Mouse (Mus musculus) MEL (cell line): Measurements from ENCODE around the gene Uba52. TPM values are rescaled to one million over a fixed set of nuclear protein-coding genes. Genes with fewer than 3 reads are reported as not detected.

Source experiments
- DNase-seq: peaks from one replicate; pipeline ENCODE4 v3.0.0; 2011; ENCODE audit warnings: low read depth, low spot score
- H3K27ac ChIP-seq: 2 replicates; pipeline ENCODE4 v1.5.1; 2012; ENCODE audit warnings: low read depth, mild to moderate bottlenecking, control low read depth, low read length, moderate library complexity; ENCODE audit not compliant: control insufficient read depth
- H3K27me3 ChIP-seq, 2 experiments: fragments of 150-350 bp in 1 of 2; sonication (generic) in 1 of 2; 2 replicates each; pipeline ENCODE4 v1.6.1; 2012; ENCODE audit warnings: low read length in 2 of 2, mild to moderate bottlenecking in 2 of 2, improper control_type of control experiment in 1 of 2, moderate library complexity in 1 of 2; ENCODE audit not compliant: insufficient read depth in 2 of 2, control insufficient read depth in 1 of 2
- H3K36me3 ChIP-seq, 2 experiments: 2 replicates each; pipeline ENCODE4 v1.6.1; 2012 to 2014; ENCODE audit warnings: low read length in 2 of 2, improper control_type of control experiment in 1 of 2, inconsistent platforms in 1 of 2, mild to moderate bottlenecking in 1 of 2; ENCODE audit not compliant: insufficient read depth in 2 of 2, control insufficient read depth in 1 of 2
- H3K4me1 ChIP-seq, 2 experiments: fragments of 150-350 bp in 1 of 2; sonication (generic) in 1 of 2; 2 replicates each; pipeline ENCODE4 v1.6.1; 2012; ENCODE audit warnings: low read length in 2 of 2, improper control_type of control experiment in 1 of 2, mild to moderate bottlenecking in 1 of 2; ENCODE audit not compliant: insufficient read depth in 2 of 2, control insufficient read depth in 1 of 2
- H3K4me3 ChIP-seq, 2 experiments: fragments of 150-350 bp in 1 of 2; sonication (generic) in 1 of 2; 2 replicates each; pipeline ENCODE4 v1.5.1; 2012; ENCODE audit warnings: low read depth in 2 of 2, low read length in 2 of 2, mild to moderate bottlenecking in 2 of 2, moderate library complexity in 2 of 2, control low read depth in 1 of 2, improper control_type of control experiment in 1 of 2; ENCODE audit not compliant: control insufficient read depth in 1 of 2, insufficient read depth in 1 of 2
- H3K79me2 ChIP-seq: 2 replicates; pipeline ENCODE4 v1.6.1; 2012; ENCODE audit warnings: mild to moderate bottlenecking, low read length, moderate library complexity; ENCODE audit not compliant: control insufficient read depth, poor library complexity, insufficient read depth
- H3K9ac ChIP-seq: 2 replicates; pipeline ENCODE4 v1.6.1; 2012; ENCODE audit warnings: low read depth, mild to moderate bottlenecking, control low read depth, low read length, moderate library complexity; ENCODE audit not compliant: control insufficient read depth, poor library complexity, severe bottlenecking
- H3K9me3 ChIP-seq: fragments of 150-350 bp; sonication (generic); replicated peaks from 2 replicates; pipeline ENCODE4 v1.6.1; 2012; ENCODE audit warnings: mild to moderate bottlenecking, low read length, improper control_type of control experiment, moderate library complexity; ENCODE audit not compliant: insufficient read depth
- CHD1 ChIP-seq: IDR thresholded peaks from 2 replicates; pipeline ENCODE4 v1.6.1; 2012; ENCODE audit warnings: low read depth, mild to moderate bottlenecking, inconsistent platforms, low read length, improper control_type of control experiment
- CHD2 ChIP-seq: IDR thresholded peaks from 2 replicates; pipeline ENCODE4 v1.6.1; 2011; ENCODE audit warnings: low read length, improper control_type of control experiment
- CTCF ChIP-seq, 3 experiments: IDR thresholded peaks in 2 of 3; conservative IDR thresholded peaks in 1 of 3; 2 replicates each; pipeline ENCODE4 v1.5.1; 2011 to 2012; ENCODE audit warnings: low read length in 3 of 3, low read depth in 2 of 3, mild to moderate bottlenecking in 2 of 3, improper control_type of control experiment in 1 of 3, inconsistent platforms in 1 of 3, mixed read lengths in 1 of 3, moderate library complexity in 1 of 3; ENCODE audit not compliant: control insufficient read depth in 1 of 3, insufficient read depth in 1 of 3, poor library complexity in 1 of 3, severe bottlenecking in 1 of 3
- ETS1 ChIP-seq: IDR thresholded peaks from 2 replicates; pipeline ENCODE4 v1.6.1; 2012; ENCODE audit warnings: low read depth, mild to moderate bottlenecking, inconsistent platforms, low read length, improper control_type of control experiment, moderate library complexity
- MEF2A ChIP-seq: IDR thresholded peaks from 2 replicates; pipeline ENCODE4 v1.6.1; 2014; ENCODE audit warnings: low read depth, mild to moderate bottlenecking, inconsistent platforms, low read length, improper control_type of control experiment; ENCODE audit not compliant: poor library complexity, insufficient replicate concordance, severe bottlenecking; ENCODE audit errors: extremely low read depth
- MYC ChIP-seq: IDR thresholded peaks from 2 replicates; pipeline ENCODE4 v1.6.1; 2011; ENCODE audit warnings: low read depth, mild to moderate bottlenecking, low read length, improper control_type of control experiment, moderate library complexity
- NELFE ChIP-seq: IDR thresholded peaks from 2 replicates; pipeline ENCODE4 v1.6.1; 2011; ENCODE audit warnings: low read depth, low read length, improper control_type of control experiment
- RAD21 ChIP-seq: IDR thresholded peaks from 2 replicates; pipeline ENCODE4 v1.6.1; 2011; ENCODE audit warnings: mild to moderate bottlenecking, low read depth, low read length, improper control_type of control experiment
- RCOR1 ChIP-seq: IDR thresholded peaks from 2 replicates; pipeline ENCODE4 v1.6.1; 2012; ENCODE audit warnings: low read depth, mild to moderate bottlenecking, inconsistent platforms, low read length, improper control_type of control experiment
- SIN3A ChIP-seq: IDR thresholded peaks from 2 replicates; pipeline ENCODE4 v1.6.1; 2012; ENCODE audit warnings: low read length, improper control_type of control experiment, inconsistent platforms
- SMC3 ChIP-seq: IDR thresholded peaks from 2 replicates; pipeline ENCODE4 v1.6.1; 2011; ENCODE audit warnings: low read depth, low read length, improper control_type of control experiment
- ZC3H11A ChIP-seq: IDR thresholded peaks from 2 replicates; pipeline ENCODE4 v1.6.1; 2012; ENCODE audit warnings: low read depth, mild to moderate bottlenecking, inconsistent platforms, low read length, improper control_type of control experiment
- ZKSCAN1 ChIP-seq: IDR thresholded peaks from 2 replicates; pipeline ENCODE4 v1.6.1; 2012; ENCODE audit warnings: low read depth, mild to moderate bottlenecking, inconsistent platforms, low read length, improper control_type of control experiment, moderate library complexity
- ZNF384 ChIP-seq: IDR thresholded peaks from 2 replicates; pipeline ENCODE4 v1.6.1; 2012; ENCODE audit warnings: low read depth, mild to moderate bottlenecking, inconsistent platforms, low read length, improper control_type of control experiment
- polyA plus RNA-seq, 2 experiments: library from polyadenylated mRNA; stranded (reverse) in 1 of 2; unstranded in 1 of 2; fragments of >175 nt in 1 of 2; fragments of >200 nt in 1 of 2; gene quantifications; 2 replicates each; pipeline versions ENCODE4 v1.2.1 to v1.2.4; 2012; ENCODE audit warnings: low replicate concordance in 2 of 2, low read depth in 1 of 2; ENCODE audit not compliant: insufficient read length in 2 of 2, insufficient read depth in 1 of 2, missing spikeins in 1 of 2
- total RNA-seq: library from RNA; depleted of rRNA; stranded (reverse); fragments of 300-350 nt; gene quantifications from 2 replicates; pipeline ENCODE4 v1.2.3, GENCODE M21; 2012

The Uba52 gene
- total and polyA plus RNA-seq, 3 experiments: 2,814 to 3,633 TPM; not detected in 1

DNA sequence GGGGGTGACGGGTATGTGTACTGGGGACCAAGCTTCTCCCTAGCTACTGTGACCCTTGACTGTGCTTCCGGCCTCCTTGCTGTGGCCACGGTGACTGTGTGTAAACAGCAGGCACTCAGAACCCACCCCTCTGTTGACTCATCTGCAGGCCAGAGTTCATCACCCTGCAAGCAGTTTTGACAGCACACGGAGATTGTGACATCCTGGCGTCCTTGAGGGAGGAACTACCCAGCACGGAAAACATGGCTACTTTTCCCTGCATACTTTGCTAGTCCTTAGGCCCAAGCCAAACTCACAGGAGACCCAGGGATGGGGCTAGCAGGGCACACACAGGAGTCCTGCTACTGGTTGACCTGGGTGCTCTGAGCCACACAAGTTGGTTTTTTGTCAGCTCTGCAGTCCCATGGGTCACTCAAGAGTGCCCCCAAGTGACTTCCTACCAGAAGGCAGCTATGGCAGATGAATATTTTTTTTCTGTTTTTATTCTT, 33.6 kb upstream of the Uba52 start:
- peak; percentile 56 for DNase-seq
- Histone ChIP-seq H3K36me3 (no peaks in the 10 kb centered on the region; a peak in 1 of 4 replicates), H3K27ac (no peak overlapping the region), H3K9me3 (no peaks in the 10 kb centered on the region), H3K4me1 (peaks cover 0 to 10% of the 10 kb centered on the region in 2 experiments; a peak in 1 of 4 replicates), H3K27me3 (no peaks in the 10 kb centered on the region), H3K79me2 (peaks cover 78% of the 10 kb centered on the region), H3K4me3 (no peak overlapping the region), H3K9ac (no peak overlapping the region)
- TF ChIP-seq SMC3: peak; percentile 46
- TF ChIP-seq CHD2: no peak
- TF ChIP-seq CHD1: no peak
- TF ChIP-seq ZNF384: peak; percentile 74
- 0 out of 2 replicates have a peak, but pooled peaks have one; percentile 4 for TF ChIP-seq ZC3H11A
- TF ChIP-seq MYC: no peak
- 0 out of 2 replicates have a peak, but pooled peaks have one; percentile 18 for TF ChIP-seq SIN3A
- TF ChIP-seq CTCF (IDR thresholded peaks at IDR 0.05 in 2 of 3, conservative IDR thresholded peaks at IDR 0.05 in 1 of 3; ENCODE audit: control insufficient read depth in 1 of 3, insufficient read depth in 1 of 3, low read depth in 2 of 3, low read length in 3 of 3, poor library complexity in 1 of 3, severe bottlenecking in 1 of 3): peak; percentile 48 to 62 (median 51); a peak in 5 of 6 replicates
- TF ChIP-seq RAD21: peak; percentile 47
- no peak for TF ChIP-seq RCOR1
- no peak for TF ChIP-seq ZKSCAN1

DNA sequence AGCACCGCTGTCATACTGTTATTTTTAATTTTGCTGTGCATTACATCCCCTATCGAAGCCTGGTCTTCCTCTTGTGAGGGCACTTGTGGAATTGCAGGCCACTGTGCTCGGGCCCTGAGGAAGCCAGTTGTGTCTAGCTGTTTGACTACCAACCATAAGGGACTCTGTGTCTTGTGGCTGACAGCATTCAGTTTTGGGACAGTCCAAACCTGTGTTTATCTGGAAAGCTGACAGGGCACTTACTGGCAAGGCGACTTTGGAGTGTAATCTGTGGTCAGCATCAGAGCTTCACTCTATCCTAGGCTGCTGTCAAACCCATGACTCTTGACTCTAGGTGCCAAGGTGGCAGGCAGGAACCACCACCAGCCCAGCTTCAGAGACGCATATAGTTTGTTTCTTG, 30.5 kb upstream of the Uba52 start:
- Histone ChIP-seq H3K27ac (no peak overlapping the region), H3K9ac (peak overlapping the region; percentile 82; the same call in 1 of the 2 replicates), H3K9me3 (no peaks in the 10 kb centered on the region), H3K79me2 (peaks cover 56% of the 10 kb centered on the region), H3K4me3 (peak overlapping the region; percentile 81 to 88; a peak in 2 of 4 replicates), H3K27me3 (no peaks in the 10 kb centered on the region), H3K4me1 (peaks cover 0 to 12% of the 10 kb centered on the region in 2 experiments; a peak in 1 of 4 replicates), H3K36me3 (no peaks in the 10 kb centered on the region; a peak in 1 of 4 replicates)
- TF ChIP-seq ETS1 (no peak), SMC3 (no peak), MEF2A (no peak), NELFE (no peak)
- peak; percentile 37 for DNase-seq
